Mouse (Mus musculus): ENCODE results near the gene Mycbp2. TPM values are rescaled to one million over a fixed set of nuclear protein-coding genes. Genes with fewer than 3 reads are reported as not detected.
A peak's percentile ranks its signal among the peaks of the same experiment; 100 is the strongest.

Mycbp2 gene
- total and polyA plus RNA-seq, 2 experiments from 2014 or later: 49.3 to 113 TPM

- WGBS: 91% methylated on average over 1 of the region's 1 CpGs
- Histone ChIP-seq H3K4me1 (ENCODE audit: insufficient read depth) (no peaks in the 10 kb centered on the region), H3K36me3 (ENCODE audit: insufficient read depth) (no peaks in the 10 kb centered on the region), H3K27ac (ENCODE audit: low read depth, low read length) (no peak overlapping the region), H3K4me3 (ENCODE audit: low read depth, low read length) (no peak overlapping the region), H3K9me3 (ENCODE audit: low read length) (no peaks in the 10 kb centered on the region), H3K27me3 (ENCODE audit: insufficient read depth, low read length) (no peaks in the 10 kb centered on the region), H3K4me2 (ENCODE audit: low read depth) (no peak overlapping the region), H3K9ac (no peak overlapping the region)
- TF ChIP-seq CTCF (IDR thresholded peaks at IDR 0.05; ENCODE audit: low read depth): no peak
- ATAC-seq (no peak), DNase-seq (no peak)
Measured at GRCm38 (mm10) chr14:103375523-103375922, 28.9 kb upstream of the Mycbp2 start.

- Histone ChIP-seq H3K36me3 (ENCODE audit: insufficient read depth) (no peaks in the 10 kb centered on the region), H3K9me3 (ENCODE audit: low read length) (no peaks in the 10 kb centered on the region), H3K4me3 (ENCODE audit: low read depth, low read length) (no peak overlapping the region), H3K4me1 (ENCODE audit: insufficient read depth) (no peaks in the 10 kb centered on the region), H3K27me3 (ENCODE audit: insufficient read depth, low read length) (no peaks in the 10 kb centered on the region), H3K9ac (no peak overlapping the region), H3K4me2 (ENCODE audit: low read depth) (no peak overlapping the region), H3K27ac (ENCODE audit: low read depth, low read length) (no peak overlapping the region)
- no peak for TF ChIP-seq CTCF (IDR thresholded peaks at IDR 0.05; ENCODE audit: low read depth)
- no peak for DNase-seq
- WGBS: 47% methylated on average over 2 of the region's 2 CpGs
- ATAC-seq: no peak
Measured at GRCm38 (mm10) chr14:103363199-103363598, 16.6 kb upstream of the Mycbp2 start.

- H3K27ac ChIP-seq (ENCODE audit: low read depth, low read length): no peak overlapping the region
Measured at GRCm38 (mm10) chr14:103356066-103356465, 9.5 kb upstream of the Mycbp2 start.

GRCm38 (mm10) chr14:103354396-103355352, 8.1 kb upstream of the Mycbp2 start:
- no peak overlapping the region for H3K27ac ChIP-seq (ENCODE audit: low read depth, low read length)
- no peak overlapping the region for H3K4me2 ChIP-seq (ENCODE audit: low read depth)
- H3K36me3 ChIP-seq (ENCODE audit: insufficient read depth): no peaks in the 10 kb centered on the region
- no peak overlapping the region for H3K9ac ChIP-seq
- 0 out of 2 replicates have a peak, but pooled peaks cover 3% of the 10 kb centered on the region for H3K4me1 ChIP-seq (ENCODE audit: insufficient read depth)
- DNase-seq (no peak), ATAC-seq (no peak)
- 30% methylated on average over 17 of the region's 18 CpGs for whole genome bisulfite sequencing
- H3K4me3 ChIP-seq (ENCODE audit: low read depth, low read length): no peak overlapping the region
- H3K27me3 ChIP-seq (ENCODE audit: insufficient read depth, low read length): no peaks in the 10 kb centered on the region
- H3K9me3 ChIP-seq (ENCODE audit: low read length): no peaks in the 10 kb centered on the region
- TF ChIP-seq CTCF (IDR thresholded peaks at IDR 0.05; ENCODE audit: low read depth): no peak

More at GRCm38 (mm10) chr14:103356066-103356465, 9.5 kb upstream of the Mycbp2 start:
- DNase-seq: no peak
- Histone ChIP-seq H3K4me1 (ENCODE audit: insufficient read depth) (no peaks in the 10 kb centered on the region), H3K27me3 (ENCODE audit: insufficient read depth, low read length) (no peaks in the 10 kb centered on the region), H3K9ac (no peak overlapping the region), H3K36me3 (ENCODE audit: insufficient read depth) (no peaks in the 10 kb centered on the region), H3K9me3 (ENCODE audit: low read length) (no peaks in the 10 kb centered on the region), H3K4me3 (ENCODE audit: low read depth, low read length) (no peak overlapping the region), H3K4me2 (ENCODE audit: low read depth) (no peak overlapping the region)
- no peak for TF ChIP-seq CTCF (IDR thresholded peaks at IDR 0.05; ENCODE audit: low read depth)
- ATAC-seq: no peak
- WGBS: 63% methylated on average over 3 of the region's 3 CpGs

GRCm38 (mm10) chr14:103345858-103346728, 521 bp downstream of the Mycbp2 start:
- peaks cover 22% of the 10 kb centered on the region for H3K4me1 ChIP-seq (ENCODE audit: insufficient read depth)
- H3K9ac ChIP-seq: peak overlapping the region; percentile 83
- peak overlapping the region; percentile 97 for H3K27ac ChIP-seq (ENCODE audit: low read depth, low read length)
- peak; percentile 29 for TF ChIP-seq CTCF (IDR thresholded peaks at IDR 0.05; ENCODE audit: low read depth)
- ATAC-seq (peak; percentile 68), DNase-seq (peak; percentile 63)
- peak overlapping the region; percentile 84 for H3K4me3 ChIP-seq (ENCODE audit: low read depth, low read length)
- under 1% methylated on average over 68 of the region's 83 CpGs for whole genome bisulfite sequencing
- no peaks in the 10 kb centered on the region for H3K36me3 ChIP-seq (ENCODE audit: insufficient read depth)
- no peaks in the 10 kb centered on the region for H3K27me3 ChIP-seq (ENCODE audit: insufficient read depth, low read length)
- no peaks in the 10 kb centered on the region for H3K9me3 ChIP-seq (ENCODE audit: low read length)
- peak overlapping the region; percentile 52 for H3K4me2 ChIP-seq (ENCODE audit: low read depth)

GRCm38 (mm10) chr14:103345486-103345857, 1.1 kb downstream of the Mycbp2 start:
- 2% methylated on average over 6 of the region's 6 CpGs for WGBS

More at GRCm38 (mm10) chr14:103345486-103345857, 1.1 kb downstream of the Mycbp2 start:
- Histone ChIP-seq H3K4me1 (ENCODE audit: insufficient read depth) (peaks cover 20% of the 10 kb centered on the region), H3K9me3 (ENCODE audit: low read length) (no peaks in the 10 kb centered on the region), H3K4me3 (ENCODE audit: low read depth, low read length) (peak overlapping the region; percentile 84), H3K36me3 (ENCODE audit: insufficient read depth) (no peaks in the 10 kb centered on the region), H3K4me2 (ENCODE audit: low read depth) (peak overlapping the region; percentile 52), H3K9ac (peak overlapping the region; percentile 83), H3K27ac (ENCODE audit: low read depth, low read length) (peak overlapping the region; percentile 97), H3K27me3 (ENCODE audit: insufficient read depth, low read length) (no peaks in the 10 kb centered on the region)
- no peak for TF ChIP-seq CTCF (IDR thresholded peaks at IDR 0.05; ENCODE audit: low read depth)
- no peak for ATAC-seq
- DNase-seq: no peak
